Mouse (Mus musculus): ENCODE data around the gene Ankrd34a. TPM values are rescaled to one million over a fixed set of nuclear protein-coding genes. Genes with fewer than 3 reads are reported as not detected.

Ankrd34a gene
- polyA plus RNA-seq (2021; fragmentation: Nextera tagmentation) = 28.3 and 55.7 TPM in 2 replicates
- long read RNA-seq, experiment 1, transcript Ankrd34a-201 (2 exons, 2,583 nt) = major isoform, 80 of 100 reads
- long read RNA-seq, experiment 1, partial matches to known transcripts = 12 of 100 reads
- long read RNA-seq, experiment 1, other reads (novel, unspliced or antisense) = 8 of 100 reads
- long read RNA-seq, experiment 2, transcript Ankrd34a-201 (2 exons, 2,583 nt) = major isoform, 8 of 20 reads
- long read RNA-seq, experiment 2, partial matches to known transcripts = 0 of 20 reads
- long read RNA-seq, experiment 2, other reads (novel, unspliced or antisense) = 12 of 20 reads

DNA sequence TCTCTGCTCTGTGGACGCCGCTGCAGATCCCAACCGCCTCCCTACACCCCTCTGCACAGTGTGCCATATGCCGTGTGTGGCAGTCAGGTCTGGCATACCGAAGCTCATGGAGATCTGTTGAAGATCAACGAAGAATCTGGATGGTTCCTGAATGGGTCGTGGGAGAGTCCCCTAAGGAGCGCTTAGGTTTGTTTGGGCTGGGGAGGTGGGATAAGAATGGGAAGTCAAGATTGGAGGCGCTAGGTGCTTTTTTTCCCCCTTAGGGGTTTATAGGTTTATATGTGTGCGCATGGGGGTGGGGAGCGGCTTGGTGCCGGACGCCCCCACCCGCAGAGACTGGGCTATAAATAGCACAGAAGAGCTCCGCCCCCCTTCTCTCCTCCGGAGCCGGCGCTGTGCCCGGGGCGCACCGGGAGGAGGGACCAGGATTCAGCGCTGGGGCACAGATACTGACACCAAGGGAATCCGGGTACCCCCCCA is at the start of gene Ankrd34a:
Gene Ankrd34a (plus strand): TSS at position 409 of the 480 bp plus-strand sequence.

DNA sequence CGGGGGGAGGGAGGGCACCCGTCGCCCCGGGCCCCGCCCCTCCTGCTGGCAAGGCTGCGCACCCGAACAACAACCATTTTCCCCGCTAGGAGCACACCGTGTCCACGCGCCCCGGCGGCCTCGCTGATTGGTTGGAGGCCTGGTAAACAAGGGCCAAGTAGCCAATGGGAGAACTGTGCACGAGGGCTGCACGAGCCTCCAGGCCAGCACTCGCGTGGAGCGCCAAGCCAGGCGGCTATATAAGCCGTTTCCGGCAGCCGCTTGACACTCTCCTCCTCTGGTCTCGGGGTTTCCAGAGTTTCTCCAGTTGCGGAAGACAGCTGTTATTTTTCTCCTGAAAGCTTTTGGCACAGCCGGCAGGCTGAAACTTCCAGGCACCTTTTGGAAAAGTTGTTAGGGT is 38.7 kb upstream of the Ankrd34a start, which contains the start of gene Txnip:
Gene Txnip (plus strand): TSS at position 264 of the 400 bp plus-strand sequence.

DNA sequence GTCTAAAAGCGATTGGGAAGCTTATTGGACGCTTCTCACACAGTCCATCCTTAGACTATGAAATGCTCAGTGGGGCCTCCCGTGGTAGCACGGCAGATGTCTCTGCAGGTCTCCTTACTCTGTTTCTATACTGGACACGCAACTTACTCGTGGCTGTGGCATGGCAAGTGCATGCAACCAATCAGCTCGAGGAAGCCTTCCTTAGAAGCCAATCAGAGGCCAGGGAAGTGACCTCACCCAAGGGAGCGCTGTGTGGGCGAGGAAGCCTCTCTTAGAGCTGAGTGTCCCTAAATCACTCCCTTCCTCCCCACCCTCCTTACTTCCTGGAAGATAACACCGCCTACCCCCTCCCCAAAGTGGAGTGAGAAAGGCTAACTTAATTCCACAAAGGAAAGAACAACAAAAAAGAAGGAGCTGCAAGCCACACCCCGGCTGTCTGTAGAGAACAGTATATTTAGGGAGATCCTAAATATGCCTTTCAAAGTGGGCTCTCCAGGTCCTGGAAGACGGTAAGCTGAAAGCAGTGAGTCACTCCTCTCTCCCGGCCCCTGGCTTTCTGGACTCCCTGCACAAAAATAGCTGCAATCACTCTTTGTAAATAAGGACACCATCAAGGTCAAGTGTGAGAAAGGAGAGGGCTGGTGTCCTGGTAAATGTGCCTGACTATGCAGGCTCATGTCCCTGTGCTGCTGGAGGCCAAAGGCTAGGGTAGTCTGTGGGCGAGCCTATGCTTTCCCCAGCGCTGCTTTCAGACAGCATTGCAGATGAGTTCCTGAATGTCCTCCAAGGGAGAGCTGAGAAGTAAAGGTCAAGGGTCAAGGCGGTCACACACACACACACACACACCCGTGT is 19.5 kb upstream of the Ankrd34a start, which contains the start of gene Gm16253:
Gene Gm16253 (plus strand): TSS at position 295 of the 852 bp plus-strand sequence.

DNA sequence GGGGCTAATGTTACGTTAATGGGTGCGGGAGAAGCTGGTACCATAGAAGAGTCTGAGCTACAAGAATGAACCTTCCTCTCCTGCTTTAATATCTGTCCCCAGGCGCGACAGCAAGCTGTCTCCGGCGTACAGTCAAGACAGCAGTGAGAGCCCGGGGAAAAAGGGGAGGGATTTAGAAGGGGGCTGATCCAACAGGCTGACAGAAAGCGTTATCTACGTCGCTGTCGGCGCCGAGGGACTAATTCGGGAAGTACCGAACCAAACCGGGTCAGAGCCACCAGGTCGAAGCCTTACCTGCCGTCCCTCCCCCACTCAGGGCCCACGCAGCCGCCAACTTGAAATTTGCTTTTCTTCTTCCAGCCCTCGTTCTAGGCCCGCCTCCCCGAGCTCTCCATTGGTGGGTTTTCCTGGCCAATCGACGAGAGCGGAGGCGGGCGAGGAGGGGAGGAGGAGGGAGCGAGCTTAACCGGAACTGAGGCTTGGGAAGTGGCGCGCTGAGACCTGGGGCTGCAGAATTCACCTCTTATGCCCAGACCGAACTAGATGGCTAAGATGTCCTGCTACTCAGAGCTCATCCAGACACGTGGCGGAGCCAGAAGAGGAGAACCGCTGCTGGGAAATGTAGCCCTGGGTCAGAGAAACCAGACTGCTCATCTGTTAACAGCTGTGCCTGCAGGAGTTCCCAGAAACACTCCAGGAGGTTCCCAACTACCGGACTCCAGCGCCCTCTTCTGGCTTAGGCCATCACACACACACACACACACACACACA is 2.5 kb upstream of the Ankrd34a start, which contains the start of gene Polr3gl:
Gene Polr3gl (minus strand): TSS at position 392 of the 771 bp plus-strand sequence.

DNA sequence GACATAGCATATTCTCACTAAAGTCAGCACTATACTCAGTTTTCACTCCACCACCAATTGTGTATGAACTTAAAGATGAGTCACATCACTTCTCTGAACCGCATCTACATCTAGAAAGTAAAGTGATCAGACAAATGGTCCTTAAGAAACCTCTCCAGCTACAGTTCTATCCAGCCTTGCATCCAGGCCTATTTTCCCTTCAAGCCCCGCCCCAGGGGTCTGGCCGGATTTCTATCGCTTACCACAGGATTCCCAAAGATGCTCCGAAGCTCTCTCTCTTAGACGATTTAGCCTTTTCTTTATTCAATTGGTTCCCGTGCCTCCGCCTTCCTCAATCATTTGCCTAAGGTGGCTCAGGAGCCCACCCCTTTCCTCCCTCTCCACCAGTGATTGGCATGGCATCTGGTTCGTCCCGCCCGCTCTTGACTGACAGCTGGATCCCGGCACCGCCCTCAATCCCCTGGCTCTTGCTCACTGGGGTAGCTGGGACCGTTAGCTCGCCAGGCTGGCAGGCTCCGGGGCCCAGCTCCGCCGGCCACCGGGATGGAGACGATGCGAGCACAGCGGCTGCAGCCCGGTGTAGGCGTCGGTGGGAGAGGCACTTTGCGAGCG is 4.3 kb downstream of the Ankrd34a start, which contains the start of gene Lix1l:
Gene Lix1l (plus strand): TSS at position 511 of the 612 bp plus-strand sequence.

DNA sequence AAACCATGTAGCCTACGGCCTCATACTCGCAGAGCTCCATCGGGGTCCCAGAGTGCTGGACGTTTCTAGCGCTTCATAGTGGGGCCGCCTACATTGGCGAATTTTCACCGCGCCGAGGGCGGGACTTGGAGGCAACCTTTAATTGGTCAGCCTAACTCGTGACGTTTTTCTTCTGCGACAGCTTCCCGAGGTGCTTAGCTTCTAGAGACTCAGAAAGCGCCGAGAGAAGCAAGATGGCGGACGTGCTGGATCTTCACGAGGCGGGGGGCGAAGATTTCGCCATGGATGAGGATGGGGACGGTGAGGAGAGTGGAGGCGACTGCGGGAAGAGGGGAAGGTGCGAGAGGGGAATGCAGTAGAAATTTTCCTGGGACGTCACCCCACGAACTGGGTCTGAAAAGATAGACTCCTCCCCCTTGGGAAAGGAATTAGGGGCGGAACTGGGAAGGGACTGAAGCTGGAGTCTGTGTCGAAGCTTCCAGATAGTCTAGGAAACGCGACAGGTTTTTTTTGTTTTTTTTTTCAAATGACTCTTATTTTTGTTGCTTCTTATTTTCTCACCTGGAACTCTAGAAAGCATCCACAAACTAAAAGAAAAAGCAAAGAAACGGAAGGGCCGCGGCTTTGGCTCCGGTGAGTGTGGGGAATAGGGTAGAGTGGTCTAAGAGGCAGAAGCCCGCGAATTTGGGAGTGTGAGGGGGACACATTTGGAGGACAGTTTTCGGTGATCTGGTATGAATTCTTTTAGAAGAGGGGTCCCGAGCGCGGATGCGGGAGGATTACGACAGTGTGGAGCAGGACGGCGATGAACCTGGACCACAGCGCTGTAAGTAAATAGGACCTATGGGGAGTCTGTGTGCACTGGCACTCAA is 33.5 kb downstream of the Ankrd34a start, which contains the start of gene Rbm8a:
Gene Rbm8a (plus strand): TSS at position 205 of the 872 bp plus-strand sequence.

DNA sequence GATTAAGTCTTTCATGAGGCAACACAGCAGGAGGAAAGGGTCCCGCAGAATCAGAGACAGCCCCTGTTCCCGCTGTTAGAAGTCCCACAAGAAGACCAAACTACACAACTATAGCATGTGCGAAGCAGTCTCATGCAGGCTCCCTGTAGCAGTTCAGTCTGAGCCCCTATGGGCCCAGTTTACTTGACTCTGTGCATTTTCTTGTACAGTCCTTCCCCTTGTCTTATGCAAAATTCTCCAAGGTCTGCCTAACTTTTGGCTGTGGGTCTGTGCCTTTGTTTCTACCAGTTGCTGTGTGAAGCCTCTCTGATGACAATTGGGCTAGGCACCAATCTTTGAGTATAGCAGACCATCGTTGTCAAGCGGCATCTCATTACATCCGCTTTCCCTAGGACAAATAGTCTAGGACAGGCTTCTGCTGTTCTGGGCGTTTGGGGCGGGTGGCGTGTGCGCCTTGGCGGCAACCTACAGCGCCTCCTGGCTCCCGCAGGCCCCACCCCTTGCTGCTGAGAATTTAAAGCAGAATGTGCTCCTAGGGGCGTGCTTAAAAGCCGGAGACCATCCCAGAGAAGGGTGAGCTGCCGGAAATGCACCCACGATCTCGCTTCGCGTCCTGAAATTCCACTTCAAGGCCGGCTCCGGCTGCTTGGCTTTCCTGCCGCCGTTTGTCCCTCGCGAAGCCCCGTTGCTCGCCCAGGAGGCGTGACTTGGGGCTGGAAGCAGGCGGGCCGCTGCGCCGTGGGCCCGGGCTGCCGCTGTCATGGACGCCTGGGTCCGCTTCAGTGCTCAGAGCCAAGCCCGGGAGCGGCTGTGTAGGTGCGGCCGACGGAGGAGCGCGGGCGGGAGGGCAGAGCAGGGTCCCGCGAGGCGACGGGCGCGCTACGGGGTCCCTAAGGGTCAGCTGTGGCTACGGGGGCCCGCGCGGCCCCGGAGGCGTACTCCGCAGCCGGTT is 38.8 kb downstream of the Ankrd34a start, which contains the start of the genes Pex11b and Gm42957:
Gene Pex11b (plus strand): TSS at position 449 of the 952 bp plus-strand sequence.
Gene Gm42957 (plus strand): TSS at position 547 of the 952 bp plus-strand sequence.

DNA sequence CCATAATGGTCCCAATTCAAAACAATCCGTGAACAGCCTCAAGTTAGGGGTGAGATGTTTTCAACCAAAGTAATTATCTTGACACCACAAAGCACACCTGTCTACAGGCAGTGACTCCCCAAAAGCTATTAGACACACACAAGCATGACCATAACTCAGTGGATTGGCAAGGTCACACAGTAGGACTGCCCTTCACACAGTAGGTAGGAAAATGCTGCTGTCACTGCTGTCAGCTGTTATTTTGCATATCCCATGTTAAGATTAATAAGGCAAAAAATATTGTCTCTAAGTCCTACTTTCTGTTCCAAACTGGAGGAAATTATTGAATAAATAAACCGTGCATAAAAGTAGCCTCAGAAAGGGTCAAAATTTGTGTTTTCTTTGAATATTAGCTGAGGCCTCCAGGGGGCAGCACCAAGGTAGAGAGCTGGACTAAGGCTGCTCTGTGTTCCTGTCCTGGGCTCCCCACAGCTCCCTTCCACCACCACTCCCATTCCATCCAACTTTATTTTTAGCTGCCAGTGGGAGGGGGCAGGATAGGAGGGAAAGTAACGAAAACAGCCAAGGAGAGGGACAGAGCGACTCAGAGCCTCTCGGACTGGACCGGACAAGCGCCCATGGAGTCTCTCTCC is 48.7 kb downstream of the Ankrd34a start, which contains the start of gene Itga10:
Gene Itga10 (plus strand): TSS at position 567 of the 632 bp plus-strand sequence.

Other genes with a start within 250 kb of the Ankrd34a start
- gene BC107364, start 144.3 kb upstream of the Ankrd34a start, polyA plus RNA-seq (2021; fragmentation: Nextera tagmentation) = not detected in 2 replicates
- 0.94 and 1.7 TPM in 2 replicates for gene Hfe2, start 71.5 kb upstream of the Ankrd34a start, polyA plus RNA-seq (2021; fragmentation: Nextera tagmentation)
- gene Txnip, start 38.7 kb upstream of the Ankrd34a start, polyA plus RNA-seq (2021; fragmentation: Nextera tagmentation) = 4.3 and 4.7 TPM in 2 replicates
- gene Gm16253, start 19.7 kb upstream of the Ankrd34a start, polyA plus RNA-seq (2021; fragmentation: Nextera tagmentation) = 0.40 and 0.42 TPM in 2 replicates
- gene Polr3gl, start 2.5 kb upstream of the Ankrd34a start, polyA plus RNA-seq (2021; fragmentation: Nextera tagmentation) = 17.1 and 20.0 TPM in 2 replicates
- gene Lix1l, start 4.5 kb downstream of the Ankrd34a start, polyA plus RNA-seq (2021; fragmentation: Nextera tagmentation) = 1.2 TPM in 2 replicates
- 21.6 and 35.1 TPM in 2 replicates for gene Rbm8a, start 33.3 kb downstream of the Ankrd34a start, polyA plus RNA-seq (2021; fragmentation: Nextera tagmentation)
- gene Pex11b, start 38.7 kb downstream of the Ankrd34a start, polyA plus RNA-seq (2021; fragmentation: Nextera tagmentation) = 86.5 and 102 TPM in 2 replicates
- not detected in 2 replicates for gene Gm42957, start 38.8 kb downstream of the Ankrd34a start, polyA plus RNA-seq (2021; fragmentation: Nextera tagmentation)
- gene Itga10, start 48.9 kb downstream of the Ankrd34a start, polyA plus RNA-seq (2021; fragmentation: Nextera tagmentation) = 0.05 and 0.06 TPM in 2 replicates
- 6.1 and 6.7 TPM in 2 replicates for gene Ankrd35, start 73.5 kb downstream of the Ankrd34a start, polyA plus RNA-seq (2021; fragmentation: Nextera tagmentation)
- 10.8 and 15.6 TPM in 2 replicates for gene Pias3, start 99.7 kb downstream of the Ankrd34a start, polyA plus RNA-seq (2021; fragmentation: Nextera tagmentation)
- gene Nudt17, start 111.9 kb downstream of the Ankrd34a start, polyA plus RNA-seq (2021; fragmentation: Nextera tagmentation) = 10.7 and 12.3 TPM in 2 replicates
- gene Polr3c, start 131.0 kb downstream of the Ankrd34a start, polyA plus RNA-seq (2021; fragmentation: Nextera tagmentation) = 18.8 and 21.4 TPM in 2 replicates
- gene Rnf115, start 131.0 kb downstream of the Ankrd34a start, polyA plus RNA-seq (2021; fragmentation: Nextera tagmentation) = 31.0 and 64.8 TPM in 2 replicates
- gene Pdzk1, start 232.6 kb downstream of the Ankrd34a start, polyA plus RNA-seq (2021; fragmentation: Nextera tagmentation) = 0.16 TPM in 1 of 2 replicates, not detected in the other
- gene Cd160, start 232.7 kb downstream of the Ankrd34a start, polyA plus RNA-seq (2021; fragmentation: Nextera tagmentation) = 0.07 and 0.11 TPM in 2 replicates

Data from left cerebral cortex, adult 6 months (tissue).